Mouse (Mus musculus) adrenal gland, postnatal 36 days (tissue): ENCODE data around the gene Wtap. TPM values are rescaled to one million over a fixed set of nuclear protein-coding genes. Genes with fewer than 3 reads are reported as not detected.
A peak's percentile ranks its signal among the peaks of the same experiment; 100 is the strongest.
"Not testable (repeated sequence)": the region's sequence is repeated elsewhere in the genome, so short reads cannot be mapped to it uniquely, and the experiment has no call there.

Source experiments
- DNase-seq, 2 experiments: peaks; one replicate each; pipeline ENCODE4 v3.0.0; 2021; ENCODE audit warnings: mixed read lengths in 1 of 2
- total RNA-seq, 2 experiments: library from RNA; stranded (reverse); gene quantifications; 2 replicates each; pipeline ENCODE4 v1.2.3; 2021

The Wtap gene
- total RNA-seq, 2 experiments from 2014 or later: 59.6 to 61.9 TPM

DNA sequence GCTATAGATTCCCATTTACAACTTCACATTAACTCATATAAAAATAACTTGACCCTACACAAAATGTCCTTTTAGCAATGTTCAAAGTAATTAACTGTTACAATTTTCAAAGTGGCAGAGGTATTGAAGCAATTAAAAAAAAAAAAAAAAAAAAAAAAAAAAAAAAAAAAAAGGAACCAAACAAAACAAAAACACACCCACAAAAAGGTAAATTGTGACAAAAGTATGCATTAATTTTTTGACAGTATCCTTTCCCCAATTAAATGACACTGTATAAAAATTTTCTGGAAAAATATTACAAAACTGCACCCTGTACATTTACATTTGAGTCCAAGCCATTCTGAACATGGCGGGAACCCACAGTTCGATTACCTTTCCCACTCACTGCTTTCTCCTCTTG, 26.8 kb downstream of the Wtap start:
- no peak for DNase-seq

GRCm38 (mm10) chr17:12963476-12963875, 30.5 kb downstream of the Wtap start:
- no peak for DNase-seq

GRCm38 (mm10) chr17:12960331-12960873, 33.6 kb downstream of the Wtap start, which contains the start of gene Acat2:
TSS of gene Acat2 (minus strand) at chr17:12960747.
- DNase-seq: peak; percentile 95 to 97

DNA sequence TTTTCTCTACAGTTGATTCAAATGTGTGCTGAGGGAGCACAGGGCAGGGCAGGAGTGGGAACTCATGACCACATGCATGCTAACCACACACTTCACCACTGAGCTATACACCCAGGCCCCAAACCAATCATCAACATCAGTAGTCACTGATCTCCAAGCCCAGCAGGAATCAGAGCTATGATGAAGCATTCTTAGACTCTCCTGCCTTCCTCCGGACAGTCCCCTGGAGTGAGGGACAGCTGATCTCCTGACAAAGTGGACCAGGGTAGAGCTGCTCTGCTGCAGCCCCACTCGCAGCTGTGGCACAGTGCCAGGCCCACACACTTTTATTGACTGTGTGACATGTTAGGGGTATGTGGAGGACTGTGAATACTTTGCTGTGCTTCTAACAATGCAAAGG, 34.6 kb downstream of the Wtap start:
- DNase-seq: not testable (repeated sequence)

- peak in 1 of 2 experiments; percentile 11 for DNase-seq
These were observed 37.3 kb downstream of the Wtap start for GRCm38 (mm10) chr17:12956664-12957063.

DNA sequence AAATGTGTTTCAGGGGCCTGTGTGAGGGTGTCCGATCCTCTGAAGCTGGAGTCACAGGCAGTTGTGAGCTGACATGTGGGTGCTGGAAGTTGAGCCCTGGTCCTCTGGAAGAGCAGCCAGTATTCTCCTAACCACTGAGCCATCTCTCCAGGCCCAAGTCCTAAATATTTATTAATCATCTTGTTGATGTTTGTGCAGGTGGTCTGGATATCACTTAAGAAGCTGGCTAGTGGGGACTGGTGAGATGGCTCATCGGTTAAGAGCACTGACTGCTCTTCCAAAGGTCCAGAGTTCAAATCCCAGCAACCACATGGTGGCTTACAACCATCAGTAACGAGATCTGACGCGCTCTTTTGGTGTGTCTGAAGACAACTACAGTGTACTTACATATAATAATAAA, 44.3 kb downstream of the Wtap start:
- DNase-seq: no peak

- no peak for DNase-seq
These were observed 51.4 kb downstream of the Wtap start for GRCm38 (mm10) chr17:12942459-12943162.

GRCm38 (mm10) chr17:12941543-12942260, 52.3 kb downstream of the Wtap start:
- DNase-seq: no peak

- peak in 1 of 2 experiments; percentile 27 for DNase-seq
These were observed 53.7 kb downstream of the Wtap start, which contains the start of gene Acat3 for GRCm38 (mm10) chr17:12940151-12940805. TSS of gene Acat3 (minus strand) at chr17:12940600.

DNA sequence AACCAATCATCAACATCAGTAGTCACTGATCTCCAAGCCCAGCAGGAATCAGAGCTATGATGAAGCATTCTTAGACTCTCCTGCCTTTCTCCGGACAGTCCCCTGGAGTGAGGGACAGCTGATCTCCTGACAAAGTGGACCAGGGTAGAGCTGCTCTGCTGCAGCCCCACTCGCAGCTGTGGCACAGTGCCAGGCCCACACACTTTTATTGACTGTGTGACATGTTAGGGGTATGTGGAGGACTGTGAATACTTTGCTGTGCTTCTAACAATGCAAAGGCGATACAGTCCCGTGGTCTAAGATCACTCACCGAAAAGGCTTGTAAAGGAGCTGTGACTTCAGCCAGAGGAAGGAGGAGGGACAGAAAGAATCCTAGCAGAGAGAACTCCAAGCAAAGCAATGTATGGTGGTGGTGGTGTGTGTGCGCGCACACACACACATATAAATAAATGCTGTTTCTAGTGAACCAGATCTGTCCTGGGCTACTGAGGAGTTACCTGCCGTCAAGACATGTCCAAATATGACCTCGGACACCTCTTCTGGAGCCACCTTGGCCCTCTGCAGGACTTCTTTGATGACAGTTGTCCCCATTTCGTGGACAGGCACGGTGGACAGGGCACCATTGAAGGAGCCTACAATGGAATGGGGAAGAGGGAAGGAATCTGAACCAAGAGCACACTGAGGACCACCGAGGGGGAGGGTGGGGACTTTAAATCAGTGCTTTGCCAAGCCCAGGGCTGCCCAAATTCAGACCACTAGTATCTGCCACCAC, 54.4 kb downstream of the Wtap start:
- DNase-seq: not testable (repeated sequence)

GRCm38 (mm10) chr17:12938077-12938476, 55.9 kb downstream of the Wtap start:
- DNase-seq: no peak

DNA sequence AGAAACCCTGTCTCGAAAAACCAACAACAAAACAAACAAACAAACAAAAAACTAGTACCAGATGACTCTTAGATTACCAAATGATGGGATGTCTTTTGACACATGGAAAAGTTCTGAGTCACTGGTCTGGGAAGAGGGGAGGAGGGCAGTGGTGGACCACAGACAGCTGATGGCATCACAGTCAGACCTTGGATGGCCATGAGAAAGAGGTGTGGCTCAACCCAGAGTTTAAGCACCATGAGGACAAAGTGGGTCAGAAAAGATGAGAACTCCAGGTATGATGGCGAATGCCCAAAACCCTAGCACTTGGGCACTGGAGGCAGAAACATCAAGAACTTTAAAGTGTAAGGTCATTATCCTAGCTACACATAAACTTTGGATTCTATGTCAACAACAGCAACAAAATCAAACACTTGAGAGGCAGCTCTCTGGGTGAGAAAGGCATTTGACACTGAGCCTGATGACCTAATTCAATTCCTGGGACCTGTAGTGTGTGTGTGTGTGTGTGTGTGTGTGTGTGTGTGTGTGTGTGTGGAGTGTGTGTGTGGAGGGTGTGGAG, 56.5 kb downstream of the Wtap start:
- DNase-seq: no peak

DNA sequence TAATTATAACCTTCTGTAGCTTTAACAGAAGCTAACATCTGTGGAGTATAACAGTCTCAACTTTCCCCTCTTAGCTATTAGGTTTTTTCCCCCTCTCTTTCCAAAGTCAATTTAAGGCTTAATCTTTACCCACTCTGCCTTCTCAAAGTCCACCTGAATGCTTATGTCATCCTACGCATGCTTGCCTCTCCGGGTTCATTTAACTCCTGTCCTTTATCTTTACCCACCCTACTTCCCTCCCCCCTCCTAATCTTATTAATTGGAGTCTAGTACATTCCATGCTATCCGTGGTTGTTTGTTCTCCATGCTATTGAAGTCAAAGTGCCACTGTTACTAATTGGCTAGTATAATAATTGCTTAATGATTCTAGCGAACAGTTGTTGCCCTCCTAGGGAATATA, 58.2 kb downstream of the Wtap start:
- DNase-seq: no peak

- peak in 1 of 2 experiments; percentile 57 for DNase-seq
These were observed 62.4 kb downstream of the Wtap start for GRCm38 (mm10) chr17:12931576-12931975.

- DNase-seq: no peak
These were observed 68.2 kb downstream of the Wtap start for GRCm38 (mm10) chr17:12925703-12926180.

GRCm38 (mm10) chr17:12925001-12925400, 69.0 kb downstream of the Wtap start:
- peak in 1 of 2 experiments; percentile 19 for DNase-seq

DNA sequence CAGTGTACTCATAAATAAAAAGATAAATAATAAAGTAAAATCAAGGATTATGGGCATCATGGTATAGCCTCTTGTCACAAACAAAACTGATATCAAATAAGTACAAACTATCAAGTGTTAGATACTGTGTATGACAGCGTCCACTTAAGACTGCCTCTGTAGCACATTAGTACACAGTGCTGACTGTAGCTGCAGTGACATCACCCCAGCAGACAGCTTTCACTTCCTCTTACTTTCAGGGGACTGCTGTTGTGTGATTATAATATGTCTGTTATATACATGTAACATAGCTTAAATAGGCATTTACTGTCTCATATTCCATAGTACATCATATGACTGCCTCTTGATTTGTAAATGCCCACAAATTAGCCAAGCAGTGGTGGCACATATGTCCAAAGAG, 72.9 kb downstream of the Wtap start:
- DNase-seq: no peak
